Mouse (Mus musculus): ENCODE results near the gene Psen1. TPM values are rescaled to one million over a fixed set of nuclear protein-coding genes. Genes with fewer than 3 reads are reported as not detected.

Gene Psen1
- 59.5 and 64.3 TPM in 2 replicates for polyA plus RNA-seq (2015; fragmentation: Nextera tagmentation; extraction: Ambion mirVana)

- peak; percentile 97 for ATAC-seq (replicated peaks; ENCODE audit: low FRiP score, low read depth)
- H3K4me2 ChIP-seq (ENCODE audit: low read length): peak within 1 kb of the TSS; percentile 78
- TF ChIP-seq CTCF (IDR thresholded peaks at IDR 0.05; ENCODE audit: low read depth): no peak
- peaks cover 4% of the 10 kb centered on the region; the same call in 1 of the 2 replicates for H3K4me1 ChIP-seq (replicated peaks; ENCODE audit: insufficient read depth, low read length)
- H3K36me3 ChIP-seq (ENCODE audit: insufficient read depth, low read length): 0 out of 2 replicates have a peak, but pooled peaks cover 4% of the 10 kb centered on the region
- H3K27me3 ChIP-seq (ENCODE audit: insufficient read depth, low read length): no peaks in the 10 kb centered on the region
- WGBS: 0% methylated on average over 38 of the region's 38 CpGs
- H3K9me3 ChIP-seq (replicated peaks; ENCODE audit: low read length): no peaks in the 10 kb centered on the region
- peak within 1 kb of the TSS; percentile 82 for H3K4me3 ChIP-seq (replicated peaks; ENCODE audit: low read depth, low read length)
- DNase-seq (ENCODE audit: low spot score): peak; percentile 96
- peak within 1 kb of the TSS; percentile 84 for H3K9ac ChIP-seq (ENCODE audit: low read depth, low read length)
- H3K27ac ChIP-seq: peak within 1 kb of the TSS; percentile 95
These were observed at the start of gene Psen1 for GRCm38 (mm10) chr12:83687934-83688315. Gene Psen1 (plus strand): TSS chr12:83688152.

DNA sequence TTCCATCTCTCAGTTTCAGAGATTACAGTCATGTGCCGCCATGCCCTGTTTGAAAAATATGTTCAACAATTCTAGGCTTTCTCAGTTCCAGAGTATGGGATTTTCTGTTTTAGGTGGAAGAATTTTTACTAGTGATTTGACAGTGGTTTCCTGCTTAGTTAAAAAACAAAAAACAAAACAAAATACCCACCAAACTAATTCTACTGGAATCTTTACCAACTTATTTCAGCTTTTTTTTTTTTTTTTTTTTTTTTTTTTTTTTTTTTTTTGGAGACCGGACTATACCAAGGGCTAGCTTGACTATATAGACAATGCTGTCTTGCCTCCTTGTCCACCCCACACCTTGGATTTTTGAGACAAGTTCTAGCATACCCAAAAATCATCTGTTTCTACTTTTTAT, 46.7 kb upstream of the Psen1 start:
- no peaks in the 10 kb centered on the region for H3K27me3 ChIP-seq (ENCODE audit: insufficient read depth, low read length)
- peaks cover 46% of the 10 kb centered on the region for H3K36me3 ChIP-seq (ENCODE audit: insufficient read depth, low read length)
- DNase-seq (ENCODE audit: low spot score) (no peak), ATAC-seq (replicated peaks; ENCODE audit: low FRiP score, low read depth) (no peak)
- no peaks in the 10 kb centered on the region for H3K4me1 ChIP-seq (replicated peaks; ENCODE audit: insufficient read depth, low read length)
- no peak overlapping the region for H3K4me3 ChIP-seq (replicated peaks; ENCODE audit: low read depth, low read length)
- no peak overlapping the region for H3K4me2 ChIP-seq (ENCODE audit: low read length)
- H3K9ac ChIP-seq (ENCODE audit: low read depth, low read length): no peak overlapping the region
- 93% methylated on average over 2 of the region's 2 CpGs for WGBS
- H3K9me3 ChIP-seq (replicated peaks; ENCODE audit: low read length): no peaks in the 10 kb centered on the region
- no peak for TF ChIP-seq CTCF (IDR thresholded peaks at IDR 0.05; ENCODE audit: low read depth)
- H3K27ac ChIP-seq: no peak overlapping the region

DNA sequence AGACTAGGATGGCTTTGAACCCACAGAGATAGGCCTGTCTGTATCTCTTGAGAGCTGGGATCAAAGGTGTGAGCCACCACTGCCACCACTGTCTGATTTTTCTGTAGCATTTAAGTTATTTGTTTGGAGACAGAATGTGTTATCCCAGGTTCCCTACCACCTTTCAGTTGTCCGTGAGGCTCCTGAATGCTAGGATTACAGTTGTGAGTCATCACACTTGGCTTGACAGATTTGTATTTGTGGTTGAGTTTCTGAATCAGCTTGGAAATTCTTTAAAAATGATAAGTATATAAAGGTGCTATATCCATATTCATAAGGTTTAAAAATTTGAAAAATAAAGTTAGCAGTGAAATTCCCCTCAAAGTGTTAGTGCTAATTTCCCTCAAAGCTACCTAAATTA, 44.8 kb upstream of the Psen1 start:
- H3K4me2 ChIP-seq (ENCODE audit: low read length): no peak overlapping the region
- DNase-seq (ENCODE audit: low spot score): no peak
- no peak for TF ChIP-seq CTCF (IDR thresholded peaks at IDR 0.05; ENCODE audit: low read depth)
- no peaks in the 10 kb centered on the region for H3K4me1 ChIP-seq (replicated peaks; ENCODE audit: insufficient read depth, low read length)
- H3K27me3 ChIP-seq (ENCODE audit: insufficient read depth, low read length): no peaks in the 10 kb centered on the region
- 85% methylated on average over 1 of the region's 1 CpGs for WGBS
- no peak for ATAC-seq (replicated peaks; ENCODE audit: low FRiP score, low read depth)
- H3K36me3 ChIP-seq (ENCODE audit: insufficient read depth, low read length): peaks cover 45% of the 10 kb centered on the region
- H3K4me3 ChIP-seq (replicated peaks; ENCODE audit: low read depth, low read length): no peak overlapping the region
- H3K27ac ChIP-seq: no peak overlapping the region
- H3K9ac ChIP-seq (ENCODE audit: low read depth, low read length): no peak overlapping the region
- H3K9me3 ChIP-seq (replicated peaks; ENCODE audit: low read length): no peaks in the 10 kb centered on the region

GRCm38 (mm10) chr12:83650346-83650745, 37.6 kb upstream of the Psen1 start:
- no peak for TF ChIP-seq CTCF (IDR thresholded peaks at IDR 0.05; ENCODE audit: low read depth)
- H3K27ac ChIP-seq: no peak overlapping the region
- no peaks in the 10 kb centered on the region for H3K4me1 ChIP-seq (replicated peaks; ENCODE audit: insufficient read depth, low read length)
- no peak overlapping the region for H3K4me2 ChIP-seq (ENCODE audit: low read length)
- peaks cover 46% of the 10 kb centered on the region for H3K36me3 ChIP-seq (ENCODE audit: insufficient read depth, low read length)
- no peaks in the 10 kb centered on the region for H3K9me3 ChIP-seq (replicated peaks; ENCODE audit: low read length)
- ATAC-seq (replicated peaks; ENCODE audit: low FRiP score, low read depth) (no peak), DNase-seq (ENCODE audit: low spot score) (no peak)
- WGBS: 84% methylated on average over 3 of the region's 3 CpGs
- H3K27me3 ChIP-seq (ENCODE audit: insufficient read depth, low read length): no peaks in the 10 kb centered on the region
- H3K9ac ChIP-seq (ENCODE audit: low read depth, low read length): no peak overlapping the region
- H3K4me3 ChIP-seq (replicated peaks; ENCODE audit: low read depth, low read length): no peak overlapping the region

- Histone ChIP-seq H3K4me3 (replicated peaks; ENCODE audit: low read depth, low read length) (no peak overlapping the region), H3K9ac (ENCODE audit: low read depth, low read length) (no peak overlapping the region), H3K36me3 (ENCODE audit: insufficient read depth, low read length) (peaks cover 40% of the 10 kb centered on the region), H3K27ac (no peak overlapping the region), H3K4me2 (ENCODE audit: low read length) (no peak overlapping the region), H3K27me3 (ENCODE audit: insufficient read depth, low read length) (no peaks in the 10 kb centered on the region), H3K4me1 (replicated peaks; ENCODE audit: insufficient read depth, low read length) (no peaks in the 10 kb centered on the region), H3K9me3 (replicated peaks; ENCODE audit: low read length) (no peaks in the 10 kb centered on the region)
- ATAC-seq (replicated peaks; ENCODE audit: low FRiP score, low read depth) (no peak), DNase-seq (ENCODE audit: low spot score) (no peak)
- TF ChIP-seq CTCF (IDR thresholded peaks at IDR 0.05; ENCODE audit: low read depth): no peak
These were observed 36.5 kb upstream of the Psen1 start for GRCm38 (mm10) chr12:83651414-83651813.

DNA sequence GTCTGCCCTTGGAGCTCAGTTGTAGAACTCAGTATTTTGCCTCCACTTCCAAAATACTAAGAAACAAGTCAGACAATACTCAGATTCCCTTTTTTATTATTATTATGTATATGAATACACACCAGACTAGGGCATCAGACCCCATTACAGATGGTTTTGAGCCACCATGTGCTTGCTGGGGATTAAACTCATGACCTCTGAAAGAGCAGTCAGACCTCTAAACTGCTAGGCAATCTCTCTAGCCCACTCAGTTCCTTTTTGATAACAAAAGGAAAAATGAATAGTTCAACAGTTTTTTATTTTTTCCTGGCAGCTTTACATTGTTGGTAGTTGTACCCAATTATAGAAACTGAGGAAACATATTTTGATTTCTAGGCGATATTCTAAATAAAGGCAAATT, 2.5 kb upstream of the Psen1 start:
- Histone ChIP-seq H3K4me2 (ENCODE audit: low read length) (no peak overlapping the region), H3K4me1 (replicated peaks; ENCODE audit: insufficient read depth, low read length) (no peaks in the 10 kb centered on the region; the same call in 1 of the 2 replicates), H3K9me3 (replicated peaks; ENCODE audit: low read length) (no peaks in the 10 kb centered on the region), H3K36me3 (ENCODE audit: insufficient read depth, low read length) (peaks cover 18% of the 10 kb centered on the region; the same call in 1 of the 2 replicates), H3K9ac (ENCODE audit: low read depth, low read length) (no peak overlapping the region), H3K27me3 (ENCODE audit: insufficient read depth, low read length) (no peaks in the 10 kb centered on the region), H3K27ac (no peak overlapping the region), H3K4me3 (replicated peaks; ENCODE audit: low read depth, low read length) (no peak overlapping the region)
- TF ChIP-seq CTCF (IDR thresholded peaks at IDR 0.05; ENCODE audit: low read depth): no peak
- no peak for DNase-seq (ENCODE audit: low spot score)
- no peak for ATAC-seq (replicated peaks; ENCODE audit: low FRiP score, low read depth)
- WGBS: 92% methylated on average over 1 of the region's 1 CpGs
